Mouse (Mus musculus): ENCODE data around the gene Srms.
"Not testable (repeated sequence)": the region's sequence is repeated elsewhere in the genome, so short reads cannot be mapped to it uniquely, and the experiment has no call there.

GRCm38 (mm10) chr2:181191385-181191784 lies 21.6 kb downstream of the Srms start:
- TF ChIP-seq CTCF (conservative IDR thresholded peaks at IDR 0.05; ENCODE audit: low read length); POU5F1 (IDR thresholded peaks at IDR 0.05; ENCODE audit: borderline replicate concordance, low read length): not testable (repeated sequence)

Measured in E14TG2a.4 (cell line).